Mouse (Mus musculus) kidney, embryonic 15.5 days (tissue): ENCODE measurements at regions not wholly inside any gene's neighbourhood (a gene's known extent, or its start where the extent isn't known, plus 50 kb on each side); places are given as distances from the start of the nearest gene placed in this dataset.
"Not testable (repeated sequence)": the region's sequence is repeated elsewhere in the genome, so short reads cannot be mapped to it uniquely, and the experiment has no call there.

Experiments used
- ATAC-seq: fragments of 200-750 bp; cut with Nextera tagmentation; replicated peaks from 2 replicates; pipeline ENCODE4 v1.8.0; 2017; ENCODE audit warnings: moderate TSS enrichment; ENCODE audit not compliant: low FRiP score
- H3K27ac ChIP-seq: fragments of 300-500 bp; sonication (generic); 2 replicates; pipeline ENCODE4 v1.5.1; 2015; ENCODE audit warnings: mild to moderate bottlenecking, inconsistent platforms
- H3K27me3 ChIP-seq: fragments of 300-500 bp; sonication (generic); 2 replicates; pipeline ENCODE4 v1.6.1; 2015; ENCODE audit warnings: inconsistent platforms
- H3K36me3 ChIP-seq: fragments of 300-500 bp; sonication (generic); 2 replicates; pipeline ENCODE4 v1.6.1; 2015; ENCODE audit warnings: inconsistent platforms
- H3K4me1 ChIP-seq: fragments of 300-500 bp; sonication (generic); 2 replicates; pipeline ENCODE4 v1.6.1; 2015; ENCODE audit warnings: inconsistent platforms
- H3K4me2 ChIP-seq: fragments of 300-500 bp; sonication (generic); 2 replicates; pipeline ENCODE4 v1.6.1; 2015; ENCODE audit warnings: moderate library complexity, mild to moderate bottlenecking, inconsistent platforms
- H3K4me3 ChIP-seq: fragments of 300-500 bp; sonication (generic); replicated peaks from 2 replicates; pipeline ENCODE4 v1.5.1; 2015; ENCODE audit warnings: mild to moderate bottlenecking, inconsistent platforms
- H3K9ac ChIP-seq: fragments of 300-500 bp; sonication (generic); 2 replicates; pipeline ENCODE4 v1.6.1; 2015; ENCODE audit warnings: mild to moderate bottlenecking, inconsistent platforms
- H3K9me3 ChIP-seq: fragments of 300-500 bp; sonication (generic); replicated peaks from 2 replicates; pipeline ENCODE4 v1.6.1; 2016; ENCODE audit warnings: inconsistent platforms
- WGBS: fragments of 180-500 bp; shearing (Covaris S2); methylation state at CpG from one replicate; pipeline ENCODE4 v1.1.7; 2015; ENCODE audit warnings: mixed read lengths; 5-methylcytosine and 5-hydroxymethylcytosine counted together

- no peaks in the 10 kb centered on the region for H3K9me3 ChIP-seq
- 92% methylated on average over 1 of the region's 1 CpGs for WGBS
- no peaks in the 10 kb centered on the region for H3K27me3 ChIP-seq
- no peak overlapping the region for H3K4me2 ChIP-seq
- ATAC-seq, result no peak
- H3K4me3 ChIP-seq, result no peak overlapping the region
- no peak overlapping the region for H3K27ac ChIP-seq
- no peaks in the 10 kb centered on the region for H3K4me1 ChIP-seq
- H3K9ac ChIP-seq, result no peak overlapping the region
- H3K36me3 ChIP-seq, result no peaks in the 10 kb centered on the region
Measured at GRCm38 (mm10) chr3:126210226-126210625, 153.3 kb upstream of the Arsj start.

DNA sequence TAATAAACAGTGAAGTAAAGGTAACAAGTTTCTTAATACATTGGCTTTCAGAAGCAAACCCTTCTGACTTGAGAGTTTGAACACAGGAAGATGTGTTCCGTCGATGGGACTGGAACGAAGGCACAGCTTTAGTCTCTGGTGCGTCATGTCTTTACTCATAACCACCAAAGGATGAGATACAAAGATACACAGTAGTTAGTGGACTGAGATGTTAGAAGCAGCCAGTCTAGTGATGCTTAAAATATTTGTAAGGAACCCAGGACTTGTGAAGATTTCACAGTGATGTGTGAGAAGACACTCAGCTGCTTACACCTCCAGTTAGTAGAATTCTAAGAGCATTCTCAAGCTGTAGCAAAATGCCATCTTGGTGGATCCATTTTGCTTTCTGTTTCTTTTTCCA lies 135.9 kb upstream of the Arsj start:
- 91% methylated on average over 4 of the region's 4 CpGs for WGBS
- no peaks in the 10 kb centered on the region for H3K36me3 ChIP-seq
- ATAC-seq, result no peak

GRCm38 (mm10) chr3:126245834-126246233 lies 117.7 kb upstream of the Arsj start:
- H3K4me3 ChIP-seq, result no peak overlapping the region
- no peaks in the 10 kb centered on the region for H3K27me3 ChIP-seq
- 92% methylated on average over 3 of the region's 3 CpGs for WGBS
- H3K36me3 ChIP-seq, result no peaks in the 10 kb centered on the region
- H3K4me1 ChIP-seq, result no peaks in the 10 kb centered on the region
- no peak overlapping the region for H3K9ac ChIP-seq
- H3K9me3 ChIP-seq, result no peaks in the 10 kb centered on the region
- no peak overlapping the region for H3K27ac ChIP-seq
- ATAC-seq, result no peak
- no peak overlapping the region for H3K4me2 ChIP-seq

More for the DNA sequence above, 135.9 kb upstream of the Arsj start:
- Histone ChIP-seq H3K4me2 (no peak overlapping the region), H3K27me3 (no peaks in the 10 kb centered on the region), H3K9ac (no peak overlapping the region), H3K4me3 (no peak overlapping the region), H3K4me1 (no peaks in the 10 kb centered on the region), H3K27ac (no peak overlapping the region), H3K9me3 (no peaks in the 10 kb centered on the region)

GRCm38 (mm10) chr3:126261270-126261669 lies 102.2 kb upstream of the Arsj start:
- Histone ChIP-seq H3K4me3 (no peak overlapping the region), H3K4me2 (no peak overlapping the region), H3K27me3 (no peaks in the 10 kb centered on the region), H3K9ac (no peak overlapping the region), H3K27ac (no peak overlapping the region), H3K36me3 (no peaks in the 10 kb centered on the region), H3K4me1 (no peaks in the 10 kb centered on the region), H3K9me3 (no peaks in the 10 kb centered on the region)
- ATAC-seq, result no peak
- 90% methylated on average over 8 of the region's 8 CpGs for WGBS

GRCm38 (mm10) chr3:126272027-126272426 lies 91.5 kb upstream of the Arsj start:
- ATAC-seq, H3K9me3 ChIP-seq, H3K36me3 ChIP-seq, H3K27me3 ChIP-seq, H3K4me3 ChIP-seq, H3K9ac ChIP-seq, H3K27ac ChIP-seq, H3K4me2 ChIP-seq, H3K4me1 ChIP-seq: not testable (repeated sequence)

DNA sequence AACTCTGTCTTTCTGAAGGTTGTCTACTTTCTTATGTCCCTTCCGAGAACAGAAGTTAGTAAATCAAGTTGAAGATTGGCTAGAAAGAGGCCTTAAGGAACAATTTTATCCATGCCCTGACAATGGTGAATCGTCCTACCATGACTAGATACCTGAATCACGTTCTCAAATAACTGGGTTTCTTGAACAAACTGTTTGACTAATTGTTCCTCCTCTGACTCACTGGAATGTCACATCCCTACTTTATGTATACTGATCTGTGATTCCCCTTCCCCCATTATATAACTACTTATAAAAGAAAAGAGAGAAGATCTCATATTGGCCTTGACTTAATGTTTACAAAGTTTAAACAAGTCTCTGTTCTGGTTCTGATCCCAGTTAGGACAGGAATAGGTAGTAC lies 89.9 kb upstream of the Arsj start:
- H3K4me1 ChIP-seq, result no peaks in the 10 kb centered on the region
- no peak overlapping the region for H3K4me3 ChIP-seq
- H3K36me3 ChIP-seq, result no peaks in the 10 kb centered on the region
- H3K9ac ChIP-seq, result no peak overlapping the region
- no peak overlapping the region for H3K27ac ChIP-seq
- no peaks in the 10 kb centered on the region for H3K9me3 ChIP-seq
- WGBS, result 71% methylated on average over 3 of the region's 3 CpGs
- no peaks in the 10 kb centered on the region for H3K27me3 ChIP-seq
- no peak overlapping the region for H3K4me2 ChIP-seq
- no peak for ATAC-seq

- H3K4me3 ChIP-seq, result no peak overlapping the region
- no peaks in the 10 kb centered on the region for H3K36me3 ChIP-seq
- H3K9ac ChIP-seq, result no peak overlapping the region
- H3K27ac ChIP-seq, result no peak overlapping the region
- 65% methylated on average over 3 of the region's 3 CpGs for WGBS
- H3K9me3 ChIP-seq, result no peaks in the 10 kb centered on the region
- H3K4me1 ChIP-seq, result no peaks in the 10 kb centered on the region
- no peak for ATAC-seq
- H3K27me3 ChIP-seq, result no peaks in the 10 kb centered on the region
- no peak overlapping the region for H3K4me2 ChIP-seq
Measured at GRCm38 (mm10) chr3:126276008-126276700, 87.3 kb upstream of the Arsj start.

DNA sequence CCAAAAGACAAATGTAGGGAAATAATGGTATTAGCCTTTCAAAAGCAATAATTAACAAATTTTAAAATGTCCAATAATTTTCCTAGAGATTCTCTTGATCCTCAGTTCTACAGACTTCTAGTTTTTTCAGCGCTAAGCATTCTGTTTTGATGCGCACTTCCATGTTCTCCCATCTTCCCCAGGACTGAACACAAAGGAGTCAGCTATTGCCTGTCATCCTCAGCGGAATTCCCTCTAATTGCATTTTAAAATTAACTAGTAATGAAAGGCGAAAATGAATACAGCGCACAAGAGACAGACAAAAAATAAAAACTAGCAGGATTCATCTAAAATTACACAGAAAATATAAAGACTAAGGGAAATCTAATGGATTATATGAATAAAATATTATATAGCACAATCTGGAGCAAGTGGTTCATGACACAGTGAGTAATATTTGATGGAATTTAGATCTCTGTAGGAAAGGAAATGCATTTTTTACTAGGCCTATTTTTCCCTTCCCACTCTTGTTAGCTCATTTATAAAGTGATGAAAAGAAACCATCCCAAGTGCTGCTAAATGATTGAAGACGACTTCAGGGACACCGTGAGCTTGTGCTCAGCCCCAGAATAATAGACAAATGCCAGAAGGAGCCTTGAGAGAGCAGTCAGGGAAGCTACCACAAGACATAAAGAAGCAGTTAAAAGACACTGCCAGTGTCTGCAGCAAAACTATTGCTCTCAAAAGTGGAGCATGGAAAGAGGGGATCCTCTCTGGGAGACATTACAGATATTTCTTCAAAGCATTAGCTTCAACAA lies 79.0 kb upstream of the Arsj start:
- Histone ChIP-seq H3K27me3 (no peaks in the 10 kb centered on the region), H3K4me1 (no peaks in the 10 kb centered on the region), H3K9me3 (no peaks in the 10 kb centered on the region), H3K36me3 (no peaks in the 10 kb centered on the region), H3K27ac (no peak overlapping the region), H3K4me2 (no peak overlapping the region), H3K4me3 (no peak overlapping the region), H3K9ac (no peak overlapping the region)
- WGBS, result 84% methylated on average over 7 of the region's 7 CpGs
- no peak for ATAC-seq

- Histone ChIP-seq H3K4me2 (no peak overlapping the region), H3K9ac (no peak overlapping the region), H3K4me3 (no peak overlapping the region), H3K9me3 (no peaks in the 10 kb centered on the region), H3K27ac (no peak overlapping the region), H3K36me3 (no peaks in the 10 kb centered on the region), H3K4me1 (no peaks in the 10 kb centered on the region), H3K27me3 (no peaks in the 10 kb centered on the region)
- no peak for ATAC-seq
- 81% methylated on average over 5 of the region's 5 CpGs for WGBS
Measured at GRCm38 (mm10) chr3:126292259-126292658, 71.2 kb upstream of the Arsj start.

DNA sequence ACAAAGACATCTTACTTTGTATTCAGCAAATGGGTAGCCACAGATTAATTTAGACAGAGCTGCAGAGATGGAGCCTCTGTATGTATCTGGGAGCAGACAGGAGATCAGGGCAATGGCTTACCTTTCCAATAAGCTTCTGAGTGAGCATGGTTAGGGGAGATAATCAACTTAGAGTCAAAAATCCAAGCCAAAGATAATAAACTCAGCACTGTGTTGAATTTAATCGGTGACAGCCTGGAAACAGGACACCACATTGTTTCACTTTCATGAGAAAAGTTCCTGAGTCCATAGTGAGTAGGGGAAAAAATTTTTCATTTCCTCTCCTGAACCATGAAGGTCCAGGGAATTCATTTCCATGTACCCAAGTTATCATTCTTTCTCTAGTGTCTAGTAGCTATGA lies 70.7 kb upstream of the Arsj start:
- no peak overlapping the region for H3K4me2 ChIP-seq
- ATAC-seq, result no peak
- no peak overlapping the region for H3K27ac ChIP-seq
- no peaks in the 10 kb centered on the region for H3K9me3 ChIP-seq
- H3K4me3 ChIP-seq, result no peak overlapping the region
- no peaks in the 10 kb centered on the region for H3K36me3 ChIP-seq
- no peaks in the 10 kb centered on the region for H3K27me3 ChIP-seq
- no peaks in the 10 kb centered on the region for H3K4me1 ChIP-seq
- no peak overlapping the region for H3K9ac ChIP-seq
- WGBS, result 52% methylated on average over 1 of the region's 1 CpGs

DNA sequence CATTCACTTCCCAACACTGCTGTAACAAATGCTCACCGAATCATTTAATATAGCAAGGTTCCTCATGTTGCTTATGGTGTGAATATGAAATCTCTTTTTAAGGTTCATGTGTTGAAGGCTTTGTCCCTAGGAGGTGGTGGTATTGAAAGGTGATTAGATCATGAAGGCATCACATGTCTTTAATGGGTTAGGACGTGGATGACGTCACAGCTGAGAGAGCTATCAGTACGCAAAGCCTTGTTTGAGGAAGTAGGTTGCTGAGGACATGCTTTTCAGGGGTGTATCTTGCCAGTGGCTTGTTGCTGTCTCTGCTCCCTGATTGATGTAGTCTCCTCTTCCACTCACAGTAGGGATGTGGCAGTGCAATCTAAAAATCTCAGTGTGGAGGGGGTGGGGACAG lies 69.8 kb upstream of the Arsj start:
- no peaks in the 10 kb centered on the region for H3K36me3 ChIP-seq
- WGBS, result 84% methylated on average over 4 of the region's 4 CpGs
- H3K9me3 ChIP-seq, result no peaks in the 10 kb centered on the region
- ATAC-seq, result no peak
- H3K27me3 ChIP-seq, result no peaks in the 10 kb centered on the region
- no peak overlapping the region for H3K27ac ChIP-seq
- no peak overlapping the region for H3K9ac ChIP-seq
- H3K4me1 ChIP-seq, result no peaks in the 10 kb centered on the region
- no peak overlapping the region for H3K4me2 ChIP-seq
- H3K4me3 ChIP-seq, result no peak overlapping the region

GRCm38 (mm10) chr3:126295932-126296331 lies 67.6 kb upstream of the Arsj start:
- Histone ChIP-seq H3K4me3 (no peak overlapping the region), H3K4me1 (no peaks in the 10 kb centered on the region), H3K4me2 (no peak overlapping the region), H3K27me3 (no peaks in the 10 kb centered on the region), H3K9me3 (no peaks in the 10 kb centered on the region), H3K9ac (no peak overlapping the region), H3K36me3 (no peaks in the 10 kb centered on the region), H3K27ac (no peak overlapping the region)
- no peak for ATAC-seq
- 78% methylated on average over 1 of the region's 1 CpGs for WGBS

GRCm38 (mm10) chr3:126299257-126299656 lies 64.2 kb upstream of the Arsj start:
- Histone ChIP-seq H3K9me3 (no peaks in the 10 kb centered on the region), H3K36me3 (no peaks in the 10 kb centered on the region), H3K4me3 (no peak overlapping the region), H3K4me1 (no peaks in the 10 kb centered on the region), H3K9ac (no peak overlapping the region), H3K4me2 (no peak overlapping the region), H3K27me3 (no peaks in the 10 kb centered on the region), H3K27ac (no peak overlapping the region)
- no peak for ATAC-seq
- WGBS, result 80% methylated on average over 3 of the region's 3 CpGs
